Mouse (Mus musculus) lung, adult 2 months (tissue): ENCODE measurements at regions not wholly inside any gene's neighbourhood (a gene's known extent, or its start where the extent isn't known, plus 50 kb on each side); places are given as distances from the start of the nearest gene placed in this dataset.

Source experiments
- CTCF ChIP-seq: fragments of 200-500 bp; IDR thresholded peaks from 2 replicates; pipeline ENCODE4 v1.5.1; 2011; ENCODE audit warnings: mild to moderate bottlenecking, low read length, control low read depth; ENCODE audit not compliant: insufficient read depth
- POLR2A ChIP-seq: fragments of 200-500 bp; IDR thresholded peaks from 2 replicates; pipeline ENCODE4 v1.6.1; 2011; ENCODE audit warnings: low read depth, mild to moderate bottlenecking, control low read depth, low read length, borderline replicate concordance; ENCODE audit errors: extremely low read depth

GRCm38 (mm10) chr15:90351898-90352297 lies 127.8 kb downstream of the Alg10b start:
- TF ChIP-seq POLR2A, result no peak
- TF ChIP-seq CTCF, result no peak
